Mouse (Mus musculus): Measurements from ENCODE around the gene Aldh2. TPM values are rescaled to one million over a fixed set of nuclear protein-coding genes. Genes with fewer than 3 reads are reported as not detected.

Aldh2 gene
- polyA plus RNA-seq, 1 experiment = not detected

- Histone ChIP-seq H3K27ac (ENCODE audit: insufficient read depth, low read depth, low read length) (no peak overlapping the region), H3K4me3 (ENCODE audit: insufficient read depth, low read depth, low read length) (no peak overlapping the region)
- WGBS = 87% methylated on average over 7 of the region's 7 CpGs
Observed at GRCm38 (mm10) chr5:121597991-121598537, 4.4 kb upstream of the Aldh2 start.

DNA sequence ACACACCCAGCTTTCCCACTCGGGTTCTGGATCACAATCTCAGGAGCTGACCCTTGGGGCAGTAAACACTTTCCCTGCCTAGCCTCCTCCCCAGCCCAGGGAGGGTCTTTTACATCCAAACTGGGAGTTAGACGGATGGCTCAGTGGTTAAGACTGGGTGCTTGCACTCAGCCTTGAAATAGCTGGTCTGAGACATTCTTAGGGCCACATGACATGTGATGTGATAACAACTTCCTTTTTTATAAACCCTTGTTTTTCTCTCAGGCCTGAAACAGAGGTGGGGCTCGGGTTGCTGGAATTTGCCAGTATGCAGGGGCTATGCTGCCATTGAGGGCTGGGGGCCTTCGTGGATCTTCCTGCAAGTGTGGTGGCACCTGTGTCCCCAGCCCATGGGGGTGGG is 3.7 kb upstream of the Aldh2 start:
- Histone ChIP-seq H3K4me3 (ENCODE audit: insufficient read depth, low read depth, low read length) (no peak overlapping the region), H3K27ac (ENCODE audit: insufficient read depth, low read depth, low read length) (no peak overlapping the region), H3K4me1 (ENCODE audit: control insufficient read depth, insufficient read depth, low read length) (peaks cover 13% of the 10 kb centered on the region)
- no peak for TF ChIP-seq CTCF (IDR thresholded peaks at IDR 0.05; ENCODE audit: insufficient read depth, low read depth, low read length)
- TF ChIP-seq POLR2A (IDR thresholded peaks at IDR 0.05; ENCODE audit: insufficient read depth, low read depth, low read length) = no peak
- WGBS = 79% methylated on average over 4 of the region's 4 CpGs

More at GRCm38 (mm10) chr5:121597991-121598537, 4.4 kb upstream of the Aldh2 start:
- peaks cover 7% of the 10 kb centered on the region for H3K4me1 ChIP-seq (ENCODE audit: control insufficient read depth, insufficient read depth, low read length)
- TF ChIP-seq CTCF (IDR thresholded peaks at IDR 0.05; ENCODE audit: insufficient read depth, low read depth, low read length) (no peak), POLR2A (IDR thresholded peaks at IDR 0.05; ENCODE audit: insufficient read depth, low read depth, low read length) (no peak)

DNA sequence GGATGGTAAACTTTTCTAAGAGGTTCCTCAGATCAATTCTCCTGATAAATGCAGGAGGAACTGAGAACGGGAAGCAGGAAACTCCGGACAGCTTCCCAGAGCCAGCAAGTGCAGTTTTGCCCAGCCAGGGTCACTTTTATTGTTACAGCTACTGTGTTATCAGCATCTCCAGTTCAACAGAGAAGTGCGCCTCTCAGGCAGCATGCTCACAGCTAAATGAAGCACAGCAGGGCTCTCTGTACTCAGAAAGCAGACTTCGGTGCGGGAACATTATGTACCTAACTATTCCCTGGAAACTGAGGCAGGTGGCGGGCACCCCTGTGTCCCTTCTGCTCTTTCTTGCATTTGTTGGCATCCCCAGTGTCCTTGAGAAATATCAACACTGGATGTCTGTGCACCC is 2.6 kb upstream of the Aldh2 start:
- Histone ChIP-seq H3K27ac (ENCODE audit: insufficient read depth, low read depth, low read length) (no peak overlapping the region), H3K4me1 (ENCODE audit: control insufficient read depth, insufficient read depth, low read length) (peaks cover 14% of the 10 kb centered on the region), H3K4me3 (ENCODE audit: insufficient read depth, low read depth, low read length) (no peak overlapping the region)
- WGBS = 80% methylated on average over 6 of the region's 6 CpGs
- TF ChIP-seq CTCF (IDR thresholded peaks at IDR 0.05; ENCODE audit: insufficient read depth, low read depth, low read length) (no peak), POLR2A (IDR thresholded peaks at IDR 0.05; ENCODE audit: insufficient read depth, low read depth, low read length) (no peak)

- no peak for TF ChIP-seq CTCF (IDR thresholded peaks at IDR 0.05; ENCODE audit: insufficient read depth, low read depth, low read length)
- TF ChIP-seq POLR2A (IDR thresholded peaks at IDR 0.05; ENCODE audit: insufficient read depth, low read depth, low read length) = no peak
- H3K4me1 ChIP-seq (ENCODE audit: control insufficient read depth, insufficient read depth, low read length) = peaks cover 17% of the 10 kb centered on the region
- WGBS = 75% methylated on average over 6 of the region's 6 CpGs
- H3K4me3 ChIP-seq (ENCODE audit: insufficient read depth, low read depth, low read length) = no peak overlapping the region
- H3K27ac ChIP-seq (ENCODE audit: insufficient read depth, low read depth, low read length) = no peak overlapping the region
Observed at GRCm38 (mm10) chr5:121595758-121596157, 2.1 kb upstream of the Aldh2 start.

- H3K4me1 ChIP-seq (ENCODE audit: control insufficient read depth, insufficient read depth, low read length) = peaks cover 17% of the 10 kb centered on the region
- no peak overlapping the region for H3K27ac ChIP-seq (ENCODE audit: insufficient read depth, low read depth, low read length)
- TF ChIP-seq CTCF (IDR thresholded peaks at IDR 0.05; ENCODE audit: insufficient read depth, low read depth, low read length) = no peak
- TF ChIP-seq POLR2A (IDR thresholded peaks at IDR 0.05; ENCODE audit: insufficient read depth, low read depth, low read length) = no peak
- H3K4me3 ChIP-seq (ENCODE audit: insufficient read depth, low read depth, low read length) = no peak overlapping the region
- WGBS = 87% methylated on average over 6 of the region's 6 CpGs
Observed at GRCm38 (mm10) chr5:121594714-121595313, 1.2 kb upstream of the Aldh2 start.

DNA sequence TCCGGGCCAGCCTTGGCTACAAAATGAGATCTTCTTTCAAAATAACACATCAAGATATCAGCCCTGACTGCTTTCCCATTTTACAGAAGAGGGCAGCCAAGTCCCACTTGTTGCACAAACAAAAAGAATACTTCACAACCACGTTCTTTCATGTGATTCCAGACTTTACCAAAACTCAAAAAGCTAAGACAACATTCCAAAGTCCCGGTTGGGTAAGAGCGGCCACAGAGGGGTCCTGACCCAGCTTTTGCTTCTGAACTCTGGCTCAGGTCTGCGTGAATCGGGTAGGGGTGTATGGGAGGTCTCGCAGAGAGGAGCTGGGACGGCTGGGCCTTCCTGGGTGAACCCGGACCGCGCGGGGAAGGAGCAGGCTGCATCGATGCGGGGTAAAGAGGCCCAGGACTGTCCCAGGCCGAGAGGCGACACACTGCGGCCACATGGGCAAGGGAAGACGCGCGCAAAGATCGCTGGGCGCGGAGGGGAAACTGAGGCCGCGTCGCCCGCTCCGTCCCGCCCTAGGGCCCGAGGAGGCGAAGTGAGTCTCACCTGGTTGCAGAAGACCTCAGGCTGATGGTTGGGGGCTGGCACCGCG is 712 bp downstream of the Aldh2 start:
- Histone ChIP-seq H3K27ac (ENCODE audit: insufficient read depth, low read depth, low read length) (peak overlapping the region; percentile 46; the same call in 1 of the 2 replicates), H3K4me1 (ENCODE audit: control insufficient read depth, insufficient read depth, low read length) (peaks cover 17% of the 10 kb centered on the region), H3K4me3 (ENCODE audit: insufficient read depth, low read depth, low read length) (peak overlapping the region; percentile 70)
- TF ChIP-seq POLR2A (IDR thresholded peaks at IDR 0.05; ENCODE audit: insufficient read depth, low read depth, low read length) (no peak), CTCF (IDR thresholded peaks at IDR 0.05; ENCODE audit: insufficient read depth, low read depth, low read length) (no peak)
- 5% methylated on average over 33 of the region's 33 CpGs for WGBS

GRCm38 (mm10) chr5:121592064-121592815 is 1.4 kb downstream of the Aldh2 start:
- Histone ChIP-seq H3K4me3 (ENCODE audit: insufficient read depth, low read depth, low read length) (peak overlapping the region; percentile 70; the same call in 1 of the 2 replicates), H3K27ac (ENCODE audit: insufficient read depth, low read depth, low read length) (no peak overlapping the region), H3K4me1 (ENCODE audit: control insufficient read depth, insufficient read depth, low read length) (peaks cover 17% of the 10 kb centered on the region)
- no peak for TF ChIP-seq CTCF (IDR thresholded peaks at IDR 0.05; ENCODE audit: insufficient read depth, low read depth, low read length)
- no peak for TF ChIP-seq POLR2A (IDR thresholded peaks at IDR 0.05; ENCODE audit: insufficient read depth, low read depth, low read length)
- WGBS = 59% methylated on average over 11 of the region's 11 CpGs

DNA sequence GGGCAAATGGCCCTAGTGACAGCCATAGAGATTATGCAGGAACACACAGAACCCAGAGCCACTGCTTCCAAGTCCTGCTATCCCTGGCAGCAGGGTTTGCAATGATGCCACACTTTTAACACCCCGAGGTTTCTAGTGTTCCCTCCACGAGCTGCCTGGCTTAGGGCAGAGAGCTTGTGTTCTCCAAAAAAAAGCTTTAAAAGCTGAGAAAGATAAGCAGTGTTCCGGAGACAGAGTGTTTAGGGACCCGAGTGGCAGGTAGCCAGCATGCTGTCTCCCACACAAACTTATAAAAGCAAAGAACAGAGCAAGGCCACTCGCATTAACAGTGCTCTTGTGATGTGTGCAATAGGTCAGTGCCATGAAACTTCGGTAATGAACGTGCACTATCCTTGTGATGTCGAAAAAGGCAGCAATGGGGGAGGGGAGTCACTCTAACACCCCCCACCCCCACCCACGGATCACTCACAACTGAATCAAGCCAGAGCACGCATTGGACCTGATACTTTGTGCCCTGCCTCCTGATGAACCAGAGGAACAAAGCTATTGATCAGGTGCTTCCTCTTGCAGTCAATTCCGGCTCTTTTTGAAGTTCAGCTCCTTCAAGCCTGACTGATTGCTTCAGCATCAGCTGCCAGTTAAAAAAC is 2.1 kb downstream of the Aldh2 start:
- no peak overlapping the region for H3K4me3 ChIP-seq (ENCODE audit: insufficient read depth, low read depth, low read length)
- TF ChIP-seq POLR2A (IDR thresholded peaks at IDR 0.05; ENCODE audit: insufficient read depth, low read depth, low read length) = no peak
- no peak for TF ChIP-seq CTCF (IDR thresholded peaks at IDR 0.05; ENCODE audit: insufficient read depth, low read depth, low read length)
- no peak overlapping the region for H3K27ac ChIP-seq (ENCODE audit: insufficient read depth, low read depth, low read length)
- peaks cover 18% of the 10 kb centered on the region for H3K4me1 ChIP-seq (ENCODE audit: control insufficient read depth, insufficient read depth, low read length)
- WGBS = 34% methylated on average over 11 of the region's 11 CpGs
